Mouse (Mus musculus) MN1 (cell line): ENCODE measurements around the gene Glis1.

ENCODE experiments used
- DNase-seq: peaks from one replicate; pipeline ENCODE4 v3.0.0-alpha.2; 2016; ENCODE audit warnings: low spot score

Gene Glis1

DNA sequence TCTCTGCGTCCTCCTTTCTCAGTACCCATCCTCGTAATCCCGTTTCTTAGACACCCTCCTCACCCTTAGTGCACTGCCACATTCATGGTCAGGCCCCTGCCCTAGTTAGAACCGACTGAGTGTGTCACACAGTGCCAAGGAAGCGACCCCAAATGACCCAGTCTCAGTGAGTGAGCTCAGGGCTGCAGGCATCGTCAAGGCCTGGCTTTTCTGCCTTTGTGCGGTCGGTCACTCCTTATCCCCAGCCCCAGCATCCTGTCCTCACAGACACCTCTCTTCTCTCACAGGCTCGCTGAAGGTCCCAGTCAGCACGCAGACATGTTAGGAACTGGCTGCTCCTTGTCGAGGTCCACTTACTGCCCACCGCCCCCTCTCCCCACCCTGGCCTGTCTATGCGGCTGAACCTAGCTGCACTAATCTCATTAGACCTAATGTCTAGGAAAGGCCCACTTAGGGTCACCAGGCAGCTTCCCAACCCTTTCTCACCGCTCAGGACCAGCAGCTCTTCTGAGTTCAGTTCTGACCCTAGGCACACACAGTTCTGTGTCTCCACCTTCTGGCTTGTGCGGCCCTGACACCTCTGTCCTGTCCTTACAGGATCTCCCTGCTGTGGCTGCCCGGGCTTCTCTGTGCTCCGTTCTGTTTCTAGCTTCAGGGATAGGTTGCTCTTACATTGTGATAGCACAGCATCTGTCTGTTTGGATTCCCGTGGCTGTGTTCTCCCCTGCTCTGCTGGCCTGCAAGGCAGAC lies 18.1 kb downstream of the Glis1 start:
- peak; percentile 58 for DNase-seq

DNA sequence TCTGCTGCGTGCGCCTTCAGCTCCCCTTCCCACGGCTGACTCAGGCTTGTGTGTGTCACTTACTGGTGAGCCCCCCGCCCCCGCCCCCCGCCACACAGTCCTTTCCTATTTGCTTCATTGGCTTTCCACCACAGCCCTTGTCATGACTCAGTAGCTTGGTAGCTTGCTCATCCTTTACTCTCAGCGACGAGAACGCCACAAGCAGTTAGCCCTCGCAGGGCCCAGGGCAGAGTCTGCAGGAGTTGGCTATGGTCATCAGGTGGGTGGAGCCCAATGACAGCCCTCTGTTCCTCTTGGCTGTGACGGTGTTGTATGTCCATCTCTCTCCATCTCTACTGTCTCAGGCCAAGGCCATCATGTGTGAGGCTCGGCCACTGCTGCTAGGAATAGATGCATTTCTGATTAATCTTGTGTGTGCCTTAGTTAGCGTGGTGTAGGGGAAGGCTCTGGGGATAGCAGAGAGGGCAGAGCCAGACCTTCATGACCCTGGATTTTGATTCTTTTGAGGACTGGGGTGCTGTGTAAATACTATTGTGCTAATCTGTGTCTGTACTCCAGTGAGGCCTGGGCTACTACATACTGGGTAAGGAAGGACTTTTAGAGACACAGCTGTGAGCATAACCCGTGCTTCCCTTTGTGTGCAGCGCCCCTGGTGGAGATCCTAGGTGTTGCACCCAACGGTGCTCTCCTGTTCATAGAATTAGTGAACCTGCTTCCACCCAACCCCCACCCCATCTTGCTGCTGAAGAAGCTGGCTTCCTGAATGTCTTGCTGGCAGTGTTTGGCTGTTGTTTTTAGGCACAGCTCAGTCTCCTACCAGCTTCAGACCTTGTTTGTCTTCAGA lies 19.0 kb downstream of the Glis1 start:
- peak; percentile 90 for DNase-seq

DNA sequence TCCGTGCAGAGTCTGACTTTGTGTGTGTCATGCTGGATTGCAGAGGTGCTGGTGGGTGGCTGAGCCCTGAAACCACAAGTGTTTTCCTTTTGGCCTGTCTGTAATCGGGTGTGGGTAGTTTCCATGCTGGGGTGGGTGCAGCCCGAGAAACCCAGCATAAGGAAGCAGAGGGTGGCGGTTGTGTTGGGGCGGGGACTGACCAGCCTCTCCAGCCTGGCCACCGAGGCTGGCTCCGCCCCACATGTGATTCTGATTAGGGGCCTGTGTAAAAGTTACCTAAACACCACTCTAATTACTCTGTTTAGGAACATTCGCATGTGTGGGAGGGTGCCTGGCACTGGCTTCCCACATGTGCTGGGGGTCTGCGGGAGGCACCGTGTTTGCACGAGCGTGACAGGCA lies 23.2 kb downstream of the Glis1 start:
- no peak for DNase-seq

DNA sequence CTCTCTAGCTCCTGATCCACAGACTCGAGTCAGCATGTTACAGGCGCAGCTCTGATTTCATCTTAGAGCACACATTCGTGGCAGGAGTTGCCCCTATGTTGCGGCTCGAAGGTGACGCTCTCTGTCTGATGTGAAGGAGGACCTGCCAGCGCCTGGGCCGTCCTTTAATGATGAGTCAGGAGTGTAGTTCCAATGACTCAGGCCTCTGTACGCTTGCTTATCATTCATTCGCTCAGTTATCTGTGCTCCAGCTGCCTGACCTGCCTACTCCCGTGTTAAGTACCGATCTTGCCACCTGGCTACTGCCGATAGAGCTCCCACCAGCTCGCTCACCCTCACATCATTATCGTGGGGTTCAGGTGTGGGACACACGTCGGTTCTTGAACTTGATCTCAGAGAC lies 24.5 kb downstream of the Glis1 start:
- DNase-seq = no peak

DNA sequence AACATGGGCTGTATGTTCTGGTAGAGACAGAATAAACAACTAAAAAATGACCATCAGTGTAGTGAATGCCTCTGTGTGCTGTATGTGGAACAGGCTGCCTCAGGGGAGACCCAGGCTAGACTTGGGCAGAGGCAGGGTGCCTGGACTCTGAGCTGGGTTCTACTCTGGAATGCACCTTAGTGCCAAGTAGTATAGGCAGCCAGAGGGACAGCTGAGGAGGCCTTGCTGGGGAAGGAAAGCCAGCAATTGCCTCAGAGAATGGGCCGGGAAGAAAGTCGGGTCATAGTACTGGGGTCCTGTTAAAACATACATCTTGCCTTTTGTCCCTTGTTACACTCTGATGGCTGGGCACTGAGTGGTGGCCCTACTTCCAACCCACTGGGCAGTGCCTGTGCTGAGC lies 25.1 kb downstream of the Glis1 start:
- no peak for DNase-seq

DNA sequence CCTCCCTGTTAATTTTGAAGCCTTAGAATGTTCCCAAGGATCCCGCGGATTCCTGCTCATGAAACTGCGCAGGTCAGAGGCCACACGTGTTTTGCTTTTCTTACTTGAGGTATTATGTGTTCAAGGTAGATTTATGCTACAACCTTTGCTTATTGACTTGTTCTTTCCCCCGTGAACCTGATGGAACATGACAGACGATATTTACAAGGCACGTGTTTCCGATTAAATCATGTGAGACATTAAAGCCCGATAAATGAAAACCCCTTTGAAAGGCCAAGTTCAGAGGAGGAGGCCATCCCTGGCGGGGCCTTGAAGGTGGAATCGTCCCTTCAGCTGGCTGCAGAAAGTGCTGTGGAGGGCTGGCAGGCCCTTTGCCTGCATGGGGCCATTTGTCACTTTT lies 26.1 kb downstream of the Glis1 start:
- DNase-seq = no peak

DNA sequence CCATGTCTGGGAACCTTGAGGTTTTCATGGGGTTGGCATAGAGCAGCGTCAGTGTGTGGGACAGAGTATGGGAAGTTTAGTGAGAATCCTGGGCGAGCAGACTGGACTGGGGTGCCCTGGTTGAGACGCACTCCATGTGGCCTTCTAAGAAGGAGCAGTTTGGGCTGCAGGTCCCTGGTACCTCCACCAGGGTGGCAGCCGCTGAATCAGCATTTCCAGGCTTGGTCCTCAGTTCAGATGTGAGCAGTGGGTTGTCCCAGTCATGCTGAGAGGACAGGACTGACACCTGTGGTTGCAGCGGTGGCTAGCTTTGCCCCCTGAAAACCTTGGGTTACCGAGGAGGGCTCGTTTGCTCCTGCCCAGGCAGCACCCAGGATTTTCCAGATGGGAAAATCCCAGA lies 33.4 kb downstream of the Glis1 start:
- no peak for DNase-seq

DNA sequence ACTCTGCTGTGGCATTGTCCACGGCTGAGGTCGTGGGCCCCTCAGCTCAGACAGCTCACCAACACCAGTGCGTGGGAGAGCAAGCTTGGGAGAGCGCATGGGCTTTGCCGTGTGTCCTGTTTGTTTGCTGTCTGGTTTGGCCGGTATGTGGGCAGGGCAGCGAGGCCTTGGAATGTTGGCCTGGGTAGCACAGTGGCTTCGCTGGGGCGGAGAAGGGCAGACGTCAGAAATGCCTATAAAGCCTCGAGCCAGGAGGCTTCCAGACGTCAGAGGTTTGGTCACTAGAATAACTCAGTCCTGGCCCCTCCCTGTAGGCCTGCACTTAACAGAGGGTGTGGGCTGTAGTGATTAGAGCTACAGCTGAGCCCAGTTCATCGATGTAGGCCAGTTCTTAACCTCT lies 33.9 kb downstream of the Glis1 start:
- DNase-seq = no peak

DNA sequence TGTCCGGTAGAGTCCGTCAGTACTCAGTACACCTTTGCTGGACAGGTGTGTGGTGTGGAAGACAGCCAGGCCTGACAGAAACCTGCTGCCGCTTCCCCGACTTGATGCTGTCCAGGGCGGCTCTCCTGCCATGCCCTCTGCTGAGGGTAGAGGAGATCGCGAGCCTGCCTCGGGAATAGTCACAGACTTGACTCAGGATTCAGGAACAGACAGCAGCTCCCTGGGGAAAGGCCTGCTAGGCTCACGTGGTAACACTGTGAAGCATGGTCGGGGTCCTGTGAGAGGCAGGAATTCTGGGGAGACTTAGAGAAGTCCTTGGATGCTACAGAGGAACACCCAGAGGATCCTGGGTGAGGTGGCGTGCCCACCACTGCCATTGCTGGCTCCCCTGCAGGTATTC lies 34.4 kb downstream of the Glis1 start:
- DNase-seq = peak; percentile 41

DNA sequence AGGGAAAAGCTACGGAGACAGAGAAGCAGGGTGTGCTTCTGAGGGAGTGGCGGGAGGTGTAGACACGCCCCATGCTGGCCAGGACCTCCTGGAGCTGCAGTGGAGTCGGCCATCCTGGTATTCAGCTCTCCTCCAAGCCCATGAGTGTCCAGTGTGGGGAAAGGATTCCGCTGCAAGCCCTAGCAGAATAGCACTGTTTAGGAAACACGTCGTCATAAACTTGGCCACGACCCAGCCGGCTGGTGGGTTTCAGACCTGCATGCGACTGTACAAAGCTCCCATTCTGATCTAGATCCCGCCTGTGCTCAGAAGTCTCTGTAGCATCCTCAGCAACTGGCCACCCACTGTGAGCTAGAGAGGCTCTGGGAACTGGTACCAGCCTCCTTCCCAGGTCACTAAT lies 41.9 kb downstream of the Glis1 start:
- DNase-seq = no peak

DNA sequence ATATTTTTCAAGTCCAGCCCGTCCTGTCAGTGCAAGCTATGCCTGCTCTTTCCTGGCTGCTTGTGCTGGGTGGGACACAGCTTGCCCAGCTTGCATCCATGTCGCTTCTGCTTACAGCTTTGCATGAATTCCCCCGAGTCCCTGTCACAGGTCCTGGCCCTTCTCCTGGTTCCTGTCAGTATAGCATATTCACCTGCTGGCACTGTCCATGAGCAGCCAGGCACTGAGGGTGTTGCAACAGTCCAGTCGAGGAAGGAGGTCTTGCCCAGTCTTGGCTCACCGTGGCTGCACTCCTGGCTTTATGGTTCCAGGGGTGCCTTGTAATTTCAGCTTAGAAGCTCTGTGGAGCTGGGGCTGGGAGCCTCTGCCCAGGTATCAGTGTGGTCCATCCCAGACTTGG lies 44.6 kb downstream of the Glis1 start:
- no peak for DNase-seq

DNA sequence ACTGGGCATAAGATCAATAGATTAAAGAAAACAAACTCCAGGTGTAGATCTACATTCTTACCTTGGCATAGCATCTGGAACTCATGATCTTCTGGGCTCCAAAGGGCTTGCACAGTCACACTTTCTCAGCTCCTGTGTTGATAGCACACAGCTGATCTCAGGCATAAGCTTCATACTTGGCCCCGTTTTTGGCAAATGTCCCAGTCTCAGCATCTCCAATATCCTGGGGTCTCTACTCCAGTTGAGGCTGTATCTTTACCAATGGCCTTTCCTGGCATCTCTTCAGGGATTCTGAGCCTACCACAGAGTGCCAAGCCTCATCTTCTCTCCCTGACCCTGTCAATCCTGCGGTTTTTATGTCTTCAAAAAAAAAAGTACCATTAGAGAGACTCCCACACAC lies 48.1 kb downstream of the Glis1 start:
- DNase-seq = no peak

DNA sequence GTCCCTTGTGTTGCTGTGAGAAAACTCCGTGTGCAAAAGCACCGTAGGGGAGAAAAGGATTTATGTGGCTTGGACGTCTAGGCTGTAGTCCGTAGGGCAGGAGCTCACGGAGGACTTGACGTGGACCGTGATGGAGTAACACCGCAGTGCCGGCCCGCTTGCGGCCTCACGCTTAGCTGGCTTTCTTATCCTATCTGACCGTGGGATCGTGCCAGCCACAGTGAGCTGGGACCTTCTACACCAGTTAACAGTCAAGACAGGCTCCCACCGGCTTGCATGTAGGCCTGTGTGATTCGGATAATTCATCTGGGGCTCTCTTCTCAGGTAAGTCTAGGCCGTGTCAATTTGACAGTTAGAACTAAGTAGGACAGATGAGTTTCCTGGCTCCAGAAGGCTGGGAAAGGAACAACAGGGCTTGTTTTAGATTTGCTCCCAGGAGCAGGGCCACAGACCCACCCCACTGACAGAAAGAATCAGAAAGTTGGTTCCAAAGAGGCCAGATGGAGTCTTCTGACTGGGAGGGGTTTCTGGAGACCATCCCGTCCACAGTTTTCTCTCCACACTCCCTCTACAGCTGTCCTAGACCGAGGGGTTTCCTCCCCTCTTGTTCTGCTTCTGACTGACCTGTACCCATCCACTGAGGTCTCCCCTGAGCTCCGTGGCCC lies 49.3 kb downstream of the Glis1 start:
- no peak for DNase-seq

DNA sequence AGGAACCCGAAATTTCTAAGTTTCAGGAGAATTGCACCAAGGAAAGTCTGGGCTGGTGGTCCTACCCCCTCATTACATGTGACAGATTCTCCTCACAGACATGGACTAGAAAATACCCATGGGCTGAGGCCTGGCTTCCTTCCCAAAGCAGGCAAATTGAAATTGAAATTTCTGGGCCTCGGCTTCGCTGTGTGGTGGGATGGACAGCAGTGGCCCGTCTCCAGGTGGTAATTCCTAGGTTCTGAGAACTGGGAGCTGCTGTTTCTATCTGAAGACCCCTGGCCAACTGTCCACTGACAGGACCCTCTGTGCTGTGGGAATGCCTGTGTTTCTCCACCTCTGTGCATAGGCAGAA lies 49.8 kb downstream of the Glis1 start:
- DNase-seq = no peak

DNA sequence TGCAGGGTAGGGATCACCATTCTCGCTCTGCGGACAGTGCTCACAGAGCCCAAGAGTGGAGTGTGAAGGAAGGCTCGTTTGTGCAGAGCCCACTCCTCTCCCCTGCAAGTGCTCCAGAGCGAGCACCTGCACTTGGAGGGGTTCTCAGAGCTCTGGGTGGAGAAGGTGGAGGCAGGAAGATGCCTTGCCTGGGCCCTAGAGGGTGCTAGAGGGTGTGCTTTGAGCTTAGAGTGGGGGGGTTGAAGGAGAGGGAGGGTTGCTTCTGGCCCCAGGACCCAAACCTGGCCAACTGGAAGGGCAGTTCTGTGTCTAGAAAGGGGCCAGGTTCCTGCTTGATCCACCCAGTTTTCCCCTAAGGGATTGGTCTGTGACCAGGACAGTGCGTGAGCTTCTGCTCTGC lies 51.5 kb downstream of the Glis1 start:
- no peak for DNase-seq

DNA sequence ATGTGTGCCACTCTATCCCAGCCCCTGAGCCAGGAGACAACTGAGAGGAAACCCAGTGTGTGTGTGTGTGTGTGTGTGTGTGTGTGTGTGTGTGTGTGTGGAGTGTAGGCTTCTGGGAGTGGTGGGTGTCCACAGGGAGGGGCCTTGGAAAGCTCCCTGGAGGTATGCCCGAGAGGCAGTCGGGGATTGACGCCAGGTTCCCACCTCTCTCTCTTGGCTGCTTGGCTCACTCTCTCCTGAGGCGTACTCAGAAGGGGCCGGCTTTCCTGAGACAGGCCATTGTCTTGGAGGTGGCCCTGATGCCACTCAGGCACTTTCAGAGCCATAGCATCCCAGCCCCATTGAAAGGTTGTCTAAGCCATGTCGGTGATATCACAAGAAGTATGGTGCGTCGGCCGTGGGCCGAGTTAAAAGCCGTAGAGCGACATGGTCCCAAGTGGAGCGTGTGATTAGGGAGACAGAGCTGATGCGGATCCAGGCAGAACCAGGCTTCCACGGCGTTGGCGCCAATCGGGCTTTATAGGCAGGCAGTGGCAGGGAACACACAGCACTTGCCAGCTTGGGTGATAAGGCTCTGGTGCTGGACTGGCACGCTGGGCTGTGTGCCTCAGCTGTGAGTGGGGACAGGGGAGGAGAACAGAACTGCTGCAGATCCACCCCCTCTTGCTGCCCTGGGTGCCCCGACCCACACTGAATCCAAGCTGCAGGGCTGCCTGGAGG lies 54.9 kb downstream of the Glis1 start:
- no peak for DNase-seq

DNA sequence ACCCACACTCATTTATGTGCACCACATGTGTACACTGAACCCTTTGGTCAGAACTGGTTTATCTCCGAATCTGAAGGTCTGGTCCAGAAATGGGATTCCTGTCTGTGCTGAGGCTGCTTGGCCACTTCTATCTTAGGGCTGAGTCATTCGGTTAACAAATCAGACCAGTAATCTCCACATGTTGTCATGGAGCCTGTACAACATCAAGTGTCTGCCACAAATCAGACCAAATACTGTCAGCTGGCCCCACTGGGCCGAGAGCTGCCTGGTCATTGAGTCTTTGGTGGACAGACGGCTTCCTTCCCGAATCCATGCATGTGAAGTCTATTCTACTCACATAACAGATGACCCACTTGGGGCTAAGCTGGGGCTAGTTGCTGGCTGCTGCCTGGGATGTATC lies 58.6 kb downstream of the Glis1 start:
- peak; percentile 77 for DNase-seq

DNA sequence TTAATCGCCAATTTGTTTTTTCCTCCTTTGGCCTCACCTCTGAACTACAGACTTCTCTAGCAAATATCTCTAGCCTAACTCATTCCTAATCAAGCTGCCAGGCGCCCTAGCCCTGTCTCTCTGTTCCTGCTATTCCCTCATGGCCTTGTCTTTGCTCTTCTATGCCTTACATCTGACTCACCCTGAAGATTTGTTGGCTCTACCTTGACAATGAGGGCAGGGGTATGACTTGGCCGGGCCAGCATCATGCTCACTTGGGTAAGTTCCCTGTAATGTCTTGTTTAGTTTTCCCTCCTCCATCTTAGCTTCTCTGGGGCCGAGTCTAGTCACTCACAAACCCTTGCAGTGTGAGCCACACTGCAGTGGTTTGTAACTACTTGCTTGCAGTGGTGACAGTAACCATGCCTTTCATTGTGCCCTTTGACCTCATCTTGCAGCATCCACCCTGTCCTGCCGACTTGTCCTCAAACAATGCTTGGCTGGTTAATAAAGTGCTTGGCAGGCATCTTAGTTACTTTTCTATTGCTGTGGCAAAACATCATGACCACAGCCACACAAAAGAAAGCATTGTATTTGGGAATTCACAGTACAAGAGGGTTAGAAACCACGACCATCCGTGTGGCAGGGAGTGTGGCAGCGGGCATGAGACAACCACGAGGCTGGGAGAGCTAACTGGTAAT lies 61.5 kb downstream of the Glis1 start:
- DNase-seq = no peak

DNA sequence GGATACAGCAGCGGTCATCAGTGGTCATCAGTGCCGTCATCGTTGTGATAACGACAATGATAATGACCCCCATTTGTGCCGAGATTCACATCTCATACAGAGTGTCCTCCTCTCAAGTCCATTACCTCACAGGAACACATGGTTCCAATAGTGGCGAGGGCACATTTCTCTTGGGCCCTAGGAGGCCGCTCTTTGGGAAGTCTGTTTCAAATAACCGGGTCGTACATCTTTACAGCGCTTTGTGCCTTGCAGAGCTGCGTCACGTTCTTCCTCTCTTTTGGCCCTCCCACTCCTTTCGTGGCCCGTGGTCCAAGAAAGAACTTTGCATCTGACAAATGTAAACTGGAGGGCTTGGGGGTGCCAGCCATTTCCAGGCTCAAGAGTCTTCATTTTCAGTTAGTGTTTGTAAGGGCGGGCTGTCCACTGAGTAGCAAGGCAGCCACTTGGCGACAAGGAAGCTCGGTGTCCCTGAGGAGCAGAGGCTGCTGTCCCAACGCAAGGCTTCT lies 63.1 kb downstream of the Glis1 start:
- DNase-seq = no peak

DNA sequence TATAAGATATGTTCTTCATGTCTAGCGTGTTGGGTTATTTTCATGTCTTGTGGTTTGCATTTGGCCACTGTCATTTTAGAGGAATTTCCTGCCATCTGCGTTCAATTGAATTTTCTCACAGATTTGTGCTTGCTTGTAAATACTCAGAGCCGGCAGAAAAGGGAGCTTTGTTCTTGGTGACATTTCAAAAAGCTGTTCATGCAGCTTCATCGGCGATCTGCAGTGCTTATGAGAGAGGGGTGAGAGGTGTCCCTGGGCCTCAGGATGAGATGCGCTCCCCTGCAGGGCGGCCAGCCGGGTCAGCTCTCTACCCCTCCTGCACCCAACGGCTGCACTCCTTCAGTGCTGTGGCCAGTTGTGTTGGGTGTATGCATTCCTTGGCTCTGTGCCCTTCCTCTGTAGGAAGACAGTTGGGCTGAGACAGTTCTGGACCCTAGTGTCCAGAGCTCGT lies 68.2 kb downstream of the Glis1 start:
- no peak for DNase-seq

DNA sequence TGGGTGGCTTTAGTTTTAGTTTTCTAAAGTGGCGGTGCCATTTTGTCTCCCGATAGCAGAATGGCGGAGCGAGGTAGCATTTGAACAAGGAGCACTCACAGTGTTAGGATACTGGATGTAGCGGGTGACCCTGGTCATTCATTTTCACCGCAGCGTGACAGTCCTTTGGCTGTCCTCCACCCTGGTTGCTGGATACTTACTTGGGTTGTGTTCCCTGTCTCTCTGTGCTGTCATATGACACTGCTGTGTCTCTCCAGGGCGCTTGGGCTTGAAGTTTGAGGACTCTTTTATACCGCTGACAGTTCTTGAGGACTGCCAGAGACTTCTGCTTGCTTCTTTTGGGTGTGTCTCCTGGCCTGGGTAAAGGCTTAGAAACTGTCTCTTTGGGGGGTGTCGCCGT lies 80.6 kb downstream of the Glis1 start:
- DNase-seq = no peak

DNA sequence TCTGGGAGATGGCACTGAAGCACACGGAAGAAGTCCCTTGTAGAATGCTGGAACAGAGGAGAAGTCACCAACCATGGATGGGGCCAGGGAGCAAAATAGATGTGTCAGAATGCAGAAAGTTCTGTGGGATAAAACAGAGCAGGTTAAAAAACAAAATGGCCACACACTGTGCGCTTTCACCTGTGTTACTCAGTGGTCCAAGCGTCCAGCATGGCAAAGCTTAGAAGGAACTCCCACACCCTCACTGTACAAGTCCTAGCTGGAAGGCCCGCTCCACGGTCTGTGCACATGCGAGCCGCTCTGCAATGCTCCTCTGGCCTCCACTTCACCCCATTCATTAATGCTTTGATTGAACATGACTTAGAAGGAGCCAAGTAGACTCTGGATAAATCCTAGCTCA lies 81.2 kb downstream of the Glis1 start:
- no peak for DNase-seq
